Mouse (Mus musculus) spleen, adult 2 months (tissue): ENCODE results near the gene Sap30bp.

ENCODE experiments used
- CTCF ChIP-seq: fragments of 200-500 bp; IDR thresholded peaks from 2 replicates; pipeline ENCODE4 v1.5.1; 2011; ENCODE audit warnings: mild to moderate bottlenecking, inconsistent platforms; ENCODE audit not compliant: insufficient read depth, insufficient read length, insufficient replicate concordance; ENCODE audit errors: extremely low read depth
- POLR2A ChIP-seq: fragments of 200-500 bp; IDR thresholded peaks from 2 replicates; pipeline ENCODE4 v1.6.1; 2011; ENCODE audit warnings: low read depth, low read length, inconsistent platforms

GRCm38 (mm10) chr11:115919073-115919472 lies 14.0 kb upstream of the Sap30bp start:
- TF ChIP-seq CTCF, result no peak
- TF ChIP-seq POLR2A, result no peak
